Mouse (Mus musculus) E14TG2a.4 (cell line): Measurements from ENCODE around the gene Rhno1.

Experiments used
- CTCF ChIP-seq: conservative IDR thresholded peaks from 2 replicates; pipeline ENCODE4 v1.5.1; 2014; ENCODE audit warnings: low read length
- POU5F1 ChIP-seq: IDR thresholded peaks from 2 replicates; pipeline ENCODE4 v1.6.1; 2014; ENCODE audit warnings: low read length, borderline replicate concordance

DNA sequence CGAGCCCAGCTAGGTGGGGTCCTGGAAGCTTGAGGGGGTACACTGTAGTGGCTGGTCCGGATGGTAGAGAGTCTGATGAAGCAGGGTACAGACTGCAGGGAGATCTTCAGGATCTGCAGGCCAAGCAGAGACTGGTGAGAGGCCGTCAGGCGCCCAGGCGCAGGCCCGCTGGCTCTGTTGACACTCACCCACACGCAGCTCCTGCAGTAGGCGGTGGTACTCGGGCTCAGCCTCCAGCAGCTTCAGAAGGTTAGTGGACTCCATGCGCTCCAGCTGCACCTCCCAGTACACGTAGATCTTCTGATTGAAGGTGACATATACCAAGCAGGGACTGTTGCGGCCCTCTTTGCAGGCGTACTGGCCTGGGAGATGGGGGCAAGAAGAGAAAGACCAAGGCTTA lies 47.6 kb upstream of the Rhno1 start:
- TF ChIP-seq CTCF (no peak), POU5F1 (no peak)
